Mouse (Mus musculus): ENCODE measurements around the gene Slamf9. TPM values are rescaled to one million over a fixed set of nuclear protein-coding genes. Genes with fewer than 3 reads are reported as not detected.

Slamf9 gene
- polyA plus RNA-seq, 1 experiment from 2014 or later = 0.34 TPM

DNA sequence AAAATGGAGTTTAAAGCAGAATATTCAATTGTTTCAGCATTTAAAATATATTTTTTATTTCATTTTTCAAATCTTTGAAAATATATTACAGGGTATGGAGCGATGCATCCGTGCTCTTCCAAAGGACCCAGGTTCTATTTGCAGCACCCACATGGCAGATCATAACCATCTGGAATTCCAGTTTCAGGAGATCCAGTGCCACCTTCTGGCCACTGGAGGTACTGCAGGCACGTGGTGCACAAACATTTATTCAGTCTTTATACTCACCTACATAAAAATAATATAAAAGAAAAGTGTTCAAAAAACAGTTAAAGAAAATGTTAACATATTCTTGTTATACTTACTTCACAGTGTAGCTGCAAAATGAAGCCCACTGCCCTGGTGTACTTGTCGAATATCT lies 42.9 kb downstream of the Slamf9 start:
- no peaks in the 10 kb centered on the region for H3K9me3 ChIP-seq (ENCODE audit: control insufficient read depth, low read length)
- 78% methylated on average over 4 of the region's 4 CpGs for WGBS
- ATAC-seq (ENCODE audit: low FRiP score) = no peak

DNA sequence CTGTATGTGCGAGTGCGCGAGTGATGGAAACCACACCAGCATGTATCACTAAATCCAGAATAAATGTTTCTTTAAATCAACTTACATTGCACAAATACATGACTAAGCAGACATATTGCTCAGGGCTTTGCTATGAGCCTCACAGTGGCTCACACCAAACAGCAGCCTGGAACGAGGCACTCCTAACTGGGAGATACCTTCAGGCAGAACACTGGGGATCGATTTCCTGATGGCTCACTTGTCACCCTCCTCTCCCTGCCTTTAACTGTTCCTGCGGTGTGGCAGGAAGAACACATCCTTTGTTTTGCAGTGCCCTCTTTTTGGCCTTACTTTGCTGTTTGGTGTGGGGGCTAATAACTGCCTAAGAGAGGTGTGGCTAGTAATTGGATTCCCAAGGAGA lies 44.5 kb downstream of the Slamf9 start:
- Histone ChIP-seq H3K27ac (ENCODE audit: low read depth, low read length) (no peak overlapping the region), H3K4me2 (replicated peaks; ENCODE audit: low read depth, low read length) (no peak overlapping the region), H3K9ac (ENCODE audit: low read depth, low read length) (no peak overlapping the region), H3K36me3 (ENCODE audit: control insufficient read depth, insufficient read depth, low read length) (no peaks in the 10 kb centered on the region), H3K9me3 (ENCODE audit: control insufficient read depth, low read length) (no peaks in the 10 kb centered on the region), H3K27me3 (ENCODE audit: control insufficient read depth, insufficient read depth, low read length) (no peaks in the 10 kb centered on the region), H3K4me1 (replicated peaks; ENCODE audit: control insufficient read depth, insufficient read depth, low read length) (no peaks in the 10 kb centered on the region; the same call in 1 of the 2 replicates), H3K4me3 (ENCODE audit: low read depth, low read length) (no peak overlapping the region)
- 59% methylated on average over 6 of the region's 6 CpGs for WGBS
- no peak for ATAC-seq (ENCODE audit: low FRiP score)
- DNase-seq (ENCODE audit: low spot score) = no peak

More for the DNA sequence above, 42.9 kb downstream of the Slamf9 start:
- Histone ChIP-seq H3K9ac (ENCODE audit: low read depth, low read length) (no peak overlapping the region), H3K4me1 (replicated peaks; ENCODE audit: control insufficient read depth, insufficient read depth, low read length) (no peaks in the 10 kb centered on the region; the same call in 1 of the 2 replicates), H3K4me3 (ENCODE audit: low read depth, low read length) (no peak overlapping the region), H3K27ac (ENCODE audit: low read depth, low read length) (no peak overlapping the region), H3K27me3 (ENCODE audit: control insufficient read depth, insufficient read depth, low read length) (no peaks in the 10 kb centered on the region), H3K36me3 (ENCODE audit: control insufficient read depth, insufficient read depth, low read length) (no peaks in the 10 kb centered on the region), H3K4me2 (replicated peaks; ENCODE audit: low read depth, low read length) (no peak overlapping the region)
- no peak for DNase-seq (ENCODE audit: low spot score)

DNA sequence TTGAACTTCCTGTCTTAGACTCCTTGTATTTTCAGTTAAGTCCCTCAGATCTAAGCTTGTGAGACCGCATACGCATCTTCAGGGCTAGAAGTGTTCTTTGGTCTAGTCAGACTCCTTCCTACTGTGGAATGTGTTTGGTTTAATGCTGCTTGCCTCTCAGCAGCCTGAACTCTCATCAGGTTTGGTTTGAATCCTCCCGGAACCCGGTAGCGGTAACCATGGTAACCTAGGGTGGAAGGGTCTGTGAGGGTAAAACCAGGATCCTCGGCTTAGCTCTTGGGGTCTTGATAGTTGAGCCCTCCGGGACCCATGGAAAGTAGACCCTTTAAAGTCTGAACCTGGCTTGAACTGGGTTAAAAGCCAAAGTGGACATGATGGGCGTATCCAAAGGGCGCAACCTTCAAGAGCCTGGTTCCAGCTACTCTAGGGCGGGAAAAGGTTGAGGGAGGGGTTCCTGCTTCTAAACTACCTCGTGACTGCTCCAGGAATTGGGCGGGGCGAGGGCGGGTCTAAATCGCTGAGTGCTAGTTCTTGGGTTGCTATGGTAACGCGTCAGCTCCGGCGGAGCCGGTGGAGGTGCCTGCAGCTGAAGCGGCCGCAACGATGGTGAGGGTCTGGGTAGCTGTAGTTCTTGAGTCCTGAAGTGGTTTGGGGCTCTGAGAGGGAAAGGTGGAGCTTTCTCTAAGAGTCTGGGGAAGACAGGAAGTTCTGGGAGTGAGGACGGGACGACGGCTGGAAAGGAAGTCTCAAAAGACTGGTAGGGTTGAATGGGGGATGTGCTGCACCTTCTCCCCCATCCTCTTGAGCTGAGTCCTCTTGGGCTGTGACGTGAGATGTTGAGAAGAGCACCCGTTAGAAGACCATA lies 45.6 kb downstream of the Slamf9 start, which contains the start of gene Cfap45:
TSS of gene Cfap45 (plus strand) at position 226 of the 865 bp plus-strand sequence.
- H3K4me3 ChIP-seq (ENCODE audit: low read depth, low read length) = peak within 1 kb of the TSS; percentile 27
- peak within 1 kb of the TSS; percentile 7; the same call in 1 of the 2 replicates for H3K9ac ChIP-seq (ENCODE audit: low read depth, low read length)
- ATAC-seq (ENCODE audit: low FRiP score) = peak; percentile 87
- H3K27ac ChIP-seq (ENCODE audit: low read depth, low read length) = no peak within 1 kb of the TSS
- H3K4me2 ChIP-seq (replicated peaks; ENCODE audit: low read depth, low read length) = peak within 1 kb of the TSS; percentile 49
- DNase-seq (ENCODE audit: low spot score) = peak; percentile 91
- no peaks in the 10 kb centered on the region for H3K9me3 ChIP-seq (ENCODE audit: control insufficient read depth, low read length)
- no peaks in the 10 kb centered on the region for H3K27me3 ChIP-seq (ENCODE audit: control insufficient read depth, insufficient read depth, low read length)
- H3K36me3 ChIP-seq (ENCODE audit: control insufficient read depth, insufficient read depth, low read length) = no peaks in the 10 kb centered on the region
- H3K4me1 ChIP-seq (replicated peaks; ENCODE audit: control insufficient read depth, insufficient read depth, low read length) = no peaks in the 10 kb centered on the region; the same call in 1 of the 2 replicates
- 5% methylated on average over 28 of the region's 28 CpGs for WGBS

DNA sequence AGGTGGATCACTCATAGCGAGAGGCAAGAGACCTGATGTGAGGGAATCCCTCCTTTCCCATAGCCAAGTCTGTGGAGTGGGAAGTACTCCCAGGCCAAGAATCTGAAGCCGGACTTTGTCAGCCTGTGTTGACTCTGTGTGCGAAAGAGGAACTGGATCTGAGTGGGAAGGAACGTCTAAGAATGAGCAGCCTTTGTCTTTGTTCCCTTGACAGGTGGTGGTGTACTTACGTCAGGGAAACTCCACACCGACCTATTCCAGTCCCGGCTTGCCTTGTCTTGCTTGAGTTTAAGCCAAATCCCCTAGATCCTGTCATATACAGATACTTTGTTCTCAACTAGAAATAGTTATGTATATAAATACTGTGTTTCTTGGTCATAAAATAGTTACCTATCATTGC lies 47.4 kb downstream of the Slamf9 start:
- Histone ChIP-seq H3K4me2 (replicated peaks; ENCODE audit: low read depth, low read length) (no peak overlapping the region), H3K4me1 (replicated peaks; ENCODE audit: control insufficient read depth, insufficient read depth, low read length) (no peaks in the 10 kb centered on the region; the same call in 1 of the 2 replicates), H3K27ac (ENCODE audit: low read depth, low read length) (no peak overlapping the region), H3K36me3 (ENCODE audit: control insufficient read depth, insufficient read depth, low read length) (no peaks in the 10 kb centered on the region), H3K9ac (ENCODE audit: low read depth, low read length) (no peak overlapping the region), H3K4me3 (ENCODE audit: low read depth, low read length) (no peak overlapping the region), H3K9me3 (ENCODE audit: control insufficient read depth, low read length) (no peaks in the 10 kb centered on the region), H3K27me3 (ENCODE audit: control insufficient read depth, insufficient read depth, low read length) (no peaks in the 10 kb centered on the region)
- no peak for DNase-seq (ENCODE audit: low spot score)
- ATAC-seq (ENCODE audit: low FRiP score) = no peak
- WGBS = 64% methylated on average over 7 of the region's 7 CpGs

DNA sequence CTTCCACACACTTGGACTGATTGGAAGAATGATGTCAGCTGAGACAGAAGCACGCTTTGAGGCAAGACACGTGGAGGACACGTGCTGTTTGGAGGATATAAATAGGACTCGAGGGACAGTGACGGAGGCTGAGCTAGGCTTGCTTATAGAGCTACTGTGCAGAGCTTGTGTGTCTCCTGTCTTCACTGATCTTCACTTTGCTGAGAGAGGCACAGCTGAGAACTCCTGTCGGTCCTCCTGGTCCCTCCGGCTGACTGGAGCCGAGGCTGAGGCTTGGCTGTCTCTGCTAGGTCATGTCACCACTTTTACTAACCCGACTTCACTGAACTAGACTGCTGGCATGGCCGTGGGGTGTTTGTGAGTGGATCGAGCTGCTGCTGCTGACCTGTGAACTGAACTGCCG lies 48.5 kb downstream of the Slamf9 start:
- Histone ChIP-seq H3K9me3 (ENCODE audit: control insufficient read depth, low read length) (no peaks in the 10 kb centered on the region), H3K27ac (ENCODE audit: low read depth, low read length) (no peak overlapping the region), H3K9ac (ENCODE audit: low read depth, low read length) (no peak overlapping the region), H3K4me3 (ENCODE audit: low read depth, low read length) (no peak overlapping the region), H3K36me3 (ENCODE audit: control insufficient read depth, insufficient read depth, low read length) (no peaks in the 10 kb centered on the region), H3K27me3 (ENCODE audit: control insufficient read depth, insufficient read depth, low read length) (no peaks in the 10 kb centered on the region), H3K4me2 (replicated peaks; ENCODE audit: low read depth, low read length) (no peak overlapping the region), H3K4me1 (replicated peaks; ENCODE audit: control insufficient read depth, insufficient read depth, low read length) (no peaks in the 10 kb centered on the region; the same call in 1 of the 2 replicates)
- 72% methylated on average over 12 of the region's 12 CpGs for WGBS
- DNase-seq (ENCODE audit: low spot score) = no peak
- no peak for ATAC-seq (ENCODE audit: low FRiP score)

DNA sequence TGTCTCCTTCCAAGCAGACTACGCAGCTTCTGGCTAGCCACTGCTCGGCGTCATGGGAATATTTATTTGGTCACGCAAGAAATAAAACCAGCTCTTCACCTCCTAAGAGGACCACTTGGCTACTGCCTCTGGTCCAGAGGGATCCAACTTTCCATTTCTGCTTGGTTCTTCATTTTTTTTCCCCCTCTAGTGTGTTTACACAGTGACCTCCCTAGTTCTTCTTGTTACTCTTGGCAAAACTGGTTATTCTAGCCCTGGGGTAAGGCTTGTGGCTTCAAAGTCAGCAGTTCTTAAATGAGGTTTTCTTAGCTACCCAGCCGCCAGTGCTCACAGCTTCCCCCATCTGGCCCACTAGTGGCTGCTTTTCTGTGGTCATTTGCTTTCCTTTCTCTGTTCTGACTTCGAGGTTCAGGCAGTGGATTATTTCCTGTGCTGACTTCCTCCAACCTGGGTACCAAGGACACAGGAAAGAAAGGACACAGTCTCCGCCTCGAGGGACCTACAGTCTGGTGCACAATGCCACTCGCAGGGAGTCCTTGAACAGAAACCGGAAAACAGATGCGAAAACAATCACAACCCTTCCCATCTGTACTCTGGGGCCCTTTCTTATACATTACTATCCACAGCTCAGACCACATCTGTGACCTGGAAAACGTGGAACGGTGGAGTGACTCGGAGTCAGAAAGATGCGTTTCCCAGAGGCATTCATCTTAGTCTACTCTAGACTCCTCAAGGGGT lies 50.0 kb downstream of the Slamf9 start:
- no peak for ATAC-seq (ENCODE audit: low FRiP score)
- H3K4me2 ChIP-seq (replicated peaks; ENCODE audit: low read depth, low read length) = no peak overlapping the region
- H3K27ac ChIP-seq (ENCODE audit: low read depth, low read length) = no peak overlapping the region
- DNase-seq (ENCODE audit: low spot score) = peak; percentile 47
- H3K36me3 ChIP-seq (ENCODE audit: control insufficient read depth, insufficient read depth, low read length) = no peaks in the 10 kb centered on the region
- H3K4me1 ChIP-seq (replicated peaks; ENCODE audit: control insufficient read depth, insufficient read depth, low read length) = no peaks in the 10 kb centered on the region; the same call in 1 of the 2 replicates
- 48% methylated on average over 15 of the region's 15 CpGs for WGBS
- H3K9me3 ChIP-seq (ENCODE audit: control insufficient read depth, low read length) = no peaks in the 10 kb centered on the region
- no peak overlapping the region for H3K9ac ChIP-seq (ENCODE audit: low read depth, low read length)
- no peak overlapping the region for H3K4me3 ChIP-seq (ENCODE audit: low read depth, low read length)
- no peaks in the 10 kb centered on the region for H3K27me3 ChIP-seq (ENCODE audit: control insufficient read depth, insufficient read depth, low read length)

DNA sequence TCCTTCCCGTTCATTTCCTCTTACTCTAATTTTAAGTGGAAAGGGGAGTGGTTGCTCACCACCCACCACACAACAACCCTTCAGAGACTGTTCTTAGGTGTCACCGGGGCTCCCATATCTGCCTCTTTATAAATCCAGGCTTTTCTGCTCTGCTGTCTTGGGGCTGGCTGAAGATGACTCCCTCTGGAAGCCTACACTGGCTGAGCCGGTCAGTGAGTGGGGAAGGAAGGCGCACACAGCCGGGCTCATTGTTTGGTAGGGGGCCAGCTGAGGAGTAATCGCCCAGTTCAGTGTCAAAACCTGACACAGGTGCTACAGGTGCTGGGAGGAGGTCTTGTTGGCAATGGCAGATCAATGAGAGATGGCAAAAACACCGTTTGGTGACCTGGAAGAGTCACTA lies 50.8 kb downstream of the Slamf9 start:
- H3K36me3 ChIP-seq (ENCODE audit: control insufficient read depth, insufficient read depth, low read length) = no peaks in the 10 kb centered on the region
- H3K27ac ChIP-seq (ENCODE audit: low read depth, low read length) = no peak overlapping the region
- H3K27me3 ChIP-seq (ENCODE audit: control insufficient read depth, insufficient read depth, low read length) = no peaks in the 10 kb centered on the region
- no peak overlapping the region for H3K4me2 ChIP-seq (replicated peaks; ENCODE audit: low read depth, low read length)
- no peak overlapping the region for H3K9ac ChIP-seq (ENCODE audit: low read depth, low read length)
- H3K4me1 ChIP-seq (replicated peaks; ENCODE audit: control insufficient read depth, insufficient read depth, low read length) = no peaks in the 10 kb centered on the region; the same call in 1 of the 2 replicates
- WGBS = 64% methylated on average over 7 of the region's 7 CpGs
- H3K9me3 ChIP-seq (ENCODE audit: control insufficient read depth, low read length) = no peaks in the 10 kb centered on the region
- no peak for ATAC-seq (ENCODE audit: low FRiP score)
- no peak for DNase-seq (ENCODE audit: low spot score)
- H3K4me3 ChIP-seq (ENCODE audit: low read depth, low read length) = no peak overlapping the region

DNA sequence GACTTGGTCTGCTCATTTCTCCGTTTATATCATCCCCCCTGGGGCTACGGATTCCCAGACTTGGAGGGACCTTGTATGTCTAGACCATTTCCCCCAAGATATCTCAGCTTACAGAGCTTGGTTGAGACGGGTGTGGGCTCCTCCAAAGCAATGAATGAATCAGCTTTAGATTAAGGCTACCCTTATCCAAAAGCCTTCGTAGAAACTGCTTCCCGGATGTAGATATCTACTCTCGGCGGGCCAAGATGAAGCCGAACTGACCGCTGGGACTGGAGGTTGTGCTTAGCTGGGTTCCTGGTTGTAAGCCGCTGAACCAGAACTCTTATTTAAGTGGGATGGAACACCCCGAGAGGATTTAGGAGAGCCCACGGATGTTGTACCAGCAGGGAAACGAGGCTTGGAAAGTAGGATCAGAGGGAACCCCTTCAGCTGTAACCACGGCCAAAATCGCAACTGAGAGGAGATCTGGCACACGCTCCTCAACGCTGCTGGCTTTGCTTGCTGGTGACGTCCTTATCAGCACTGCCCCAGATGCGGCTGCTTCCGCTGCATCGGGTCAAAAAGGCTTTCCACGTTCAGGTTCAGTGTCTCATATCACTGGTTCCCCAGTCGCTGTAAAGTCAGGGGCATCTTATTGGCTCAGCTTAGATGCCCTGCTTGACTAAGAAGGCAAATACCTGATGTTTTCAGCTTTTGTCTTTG lies 51.4 kb downstream of the Slamf9 start:
- no peak overlapping the region for H3K4me3 ChIP-seq (ENCODE audit: low read depth, low read length)
- no peak overlapping the region for H3K9ac ChIP-seq (ENCODE audit: low read depth, low read length)
- no peaks in the 10 kb centered on the region for H3K27me3 ChIP-seq (ENCODE audit: control insufficient read depth, insufficient read depth, low read length)
- H3K4me1 ChIP-seq (replicated peaks; ENCODE audit: control insufficient read depth, insufficient read depth, low read length) = no peaks in the 10 kb centered on the region
- no peak for ATAC-seq (ENCODE audit: low FRiP score)
- H3K4me2 ChIP-seq (replicated peaks; ENCODE audit: low read depth, low read length) = no peak overlapping the region
- no peaks in the 10 kb centered on the region for H3K9me3 ChIP-seq (ENCODE audit: control insufficient read depth, low read length)
- no peaks in the 10 kb centered on the region for H3K36me3 ChIP-seq (ENCODE audit: control insufficient read depth, insufficient read depth, low read length)
- DNase-seq (ENCODE audit: low spot score) = no peak
- H3K27ac ChIP-seq (ENCODE audit: low read depth, low read length) = no peak overlapping the region
- WGBS = 81% methylated on average over 23 of the region's 23 CpGs

Data from hindbrain, embryonic 11.5 days (tissue).